Mouse (Mus musculus): ENCODE measurements around the gene Ncam1. TPM values are rescaled to one million over a fixed set of nuclear protein-coding genes. Genes with fewer than 3 reads are reported as not detected.

Gene Ncam1
- 100 to 1,000 TPM; 287 to 299 TPM for total RNA-seq (2021)
- long read RNA-seq, partial matches to known transcripts = 61 of 139 reads
- long read RNA-seq, other reads (novel, unspliced or antisense) = 78 of 139 reads

DNA sequence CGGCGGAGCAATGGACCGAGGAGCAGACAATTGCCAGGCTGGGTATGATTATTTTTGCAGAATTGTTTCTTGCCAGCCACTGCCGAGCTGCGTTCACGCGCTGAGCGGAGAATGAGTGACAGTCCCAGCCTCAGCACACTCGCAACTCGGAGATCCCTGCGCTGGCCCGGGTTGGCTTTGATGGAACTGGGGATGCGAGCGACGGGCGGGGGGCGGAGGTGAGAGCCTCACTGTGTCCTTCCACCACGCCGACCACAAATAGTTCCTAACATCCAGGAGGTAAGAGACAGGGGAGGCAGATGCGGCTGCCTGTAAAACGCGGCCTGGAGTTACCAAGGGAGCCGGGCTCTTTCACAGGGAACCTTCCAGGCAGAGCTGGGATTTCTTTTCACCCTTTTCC, at the start of gene Ncam1:
TSS of gene Ncam1 (minus strand) at position 120 of the 400 bp plus-strand sequence.
- peak; percentile 94 to 97 for DNase-seq (ENCODE audit: low spot score in 2 of 2)

DNA sequence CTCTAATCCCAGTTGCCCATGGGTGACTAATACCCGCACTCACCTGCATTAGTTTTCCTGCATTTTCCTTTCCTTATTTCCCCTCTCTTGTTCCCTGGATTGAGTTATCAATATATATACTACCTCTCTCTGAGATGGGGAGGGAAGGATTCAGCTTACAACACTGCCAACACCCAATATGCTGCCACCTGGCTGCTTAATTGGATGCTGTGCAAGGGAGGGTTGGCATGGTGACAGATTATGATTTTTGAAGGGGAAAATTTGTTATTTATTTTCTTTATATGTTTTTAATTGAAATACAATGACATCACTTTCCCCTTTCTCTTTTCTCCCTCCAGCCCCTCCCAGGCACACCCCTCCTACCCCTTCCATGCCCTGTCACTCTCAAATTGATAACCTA, 35.3 kb upstream of the Ncam1 start:
- DNase-seq (ENCODE audit: low spot score in 2 of 2) = peak in 1 of 2 experiments; percentile 21

- no peak for DNase-seq (ENCODE audit: low spot score in 2 of 2)
Observed at GRCm38 (mm10) chr9:49827671-49828070, 28.9 kb upstream of the Ncam1 start.

DNA sequence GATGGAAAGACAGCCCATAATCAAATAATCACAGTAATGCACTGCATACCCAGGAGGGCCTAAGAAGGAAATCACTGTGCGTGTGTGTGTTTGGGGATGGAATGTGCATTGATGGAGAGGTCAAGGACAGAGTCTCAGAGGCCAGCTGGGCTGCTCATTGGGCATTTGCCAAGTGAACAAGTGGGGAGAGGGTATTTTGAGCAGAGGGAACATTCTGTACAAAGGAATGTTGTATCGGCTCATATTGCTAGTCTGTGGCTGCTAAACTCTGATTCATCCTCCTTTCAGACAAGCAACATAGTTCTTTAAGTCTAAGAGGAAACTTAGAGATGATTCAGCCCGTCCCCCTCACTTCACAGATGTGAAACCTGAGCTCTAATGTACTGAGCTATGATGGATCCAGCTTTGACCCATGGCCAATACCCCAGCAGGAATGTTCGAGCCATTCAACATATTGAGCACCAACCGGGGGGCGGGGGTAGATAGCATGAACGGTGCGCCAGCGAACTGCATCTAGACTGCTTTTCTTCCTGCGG, 17.5 kb upstream of the Ncam1 start:
- DNase-seq (ENCODE audit: low spot score in 2 of 2) = peak in 1 of 2 experiments; percentile 18

GRCm38 (mm10) chr9:49814442-49814841, 15.7 kb upstream of the Ncam1 start:
- DNase-seq (ENCODE audit: low spot score in 2 of 2) = no peak

GRCm38 (mm10) chr9:49803222-49803621, 4.5 kb upstream of the Ncam1 start:
- DNase-seq (ENCODE audit: low spot score in 2 of 2) = no peak

DNA sequence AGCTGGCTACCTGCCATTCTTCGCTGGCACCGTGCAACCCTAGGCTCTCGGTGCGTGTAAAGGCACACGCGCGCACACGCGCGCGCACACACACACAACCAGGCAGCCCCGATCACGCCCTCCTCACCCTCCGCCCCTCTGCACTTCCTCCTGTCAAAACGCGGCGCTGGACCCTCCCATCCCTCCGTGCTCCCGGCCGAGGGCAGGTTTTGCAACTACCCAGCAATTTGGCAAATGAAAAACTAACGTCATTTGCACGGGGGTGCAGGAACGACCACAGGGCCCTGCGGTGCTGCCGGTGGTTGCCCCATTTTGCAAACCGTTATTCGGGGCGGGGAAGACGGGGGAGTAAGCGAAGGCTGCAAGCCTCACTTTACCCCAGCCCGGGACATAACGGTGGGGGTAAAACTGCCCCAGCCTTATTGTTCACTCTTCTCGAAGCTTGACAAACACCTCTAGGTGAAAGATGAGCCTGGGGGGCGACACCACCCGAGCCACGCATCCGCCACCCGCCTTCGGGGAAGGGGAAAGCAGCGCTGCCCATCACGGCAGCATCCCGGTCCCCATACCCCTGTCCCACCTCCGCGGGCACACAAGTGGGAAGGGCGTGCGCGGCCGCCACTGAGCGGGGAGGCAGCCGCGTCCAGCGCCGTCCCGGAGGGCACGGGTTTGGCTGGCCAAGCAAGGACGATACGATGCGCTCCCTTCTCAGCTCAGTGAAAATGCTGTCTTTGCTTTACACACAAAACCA, 729 bp downstream of the Ncam1 start:
- DNase-seq (ENCODE audit: low spot score in 2 of 2) = peak; percentile 66 to 78

GRCm38 (mm10) chr9:49797508-49797820, 1.3 kb downstream of the Ncam1 start:
- no peak for DNase-seq (ENCODE audit: low spot score in 2 of 2)

DNA sequence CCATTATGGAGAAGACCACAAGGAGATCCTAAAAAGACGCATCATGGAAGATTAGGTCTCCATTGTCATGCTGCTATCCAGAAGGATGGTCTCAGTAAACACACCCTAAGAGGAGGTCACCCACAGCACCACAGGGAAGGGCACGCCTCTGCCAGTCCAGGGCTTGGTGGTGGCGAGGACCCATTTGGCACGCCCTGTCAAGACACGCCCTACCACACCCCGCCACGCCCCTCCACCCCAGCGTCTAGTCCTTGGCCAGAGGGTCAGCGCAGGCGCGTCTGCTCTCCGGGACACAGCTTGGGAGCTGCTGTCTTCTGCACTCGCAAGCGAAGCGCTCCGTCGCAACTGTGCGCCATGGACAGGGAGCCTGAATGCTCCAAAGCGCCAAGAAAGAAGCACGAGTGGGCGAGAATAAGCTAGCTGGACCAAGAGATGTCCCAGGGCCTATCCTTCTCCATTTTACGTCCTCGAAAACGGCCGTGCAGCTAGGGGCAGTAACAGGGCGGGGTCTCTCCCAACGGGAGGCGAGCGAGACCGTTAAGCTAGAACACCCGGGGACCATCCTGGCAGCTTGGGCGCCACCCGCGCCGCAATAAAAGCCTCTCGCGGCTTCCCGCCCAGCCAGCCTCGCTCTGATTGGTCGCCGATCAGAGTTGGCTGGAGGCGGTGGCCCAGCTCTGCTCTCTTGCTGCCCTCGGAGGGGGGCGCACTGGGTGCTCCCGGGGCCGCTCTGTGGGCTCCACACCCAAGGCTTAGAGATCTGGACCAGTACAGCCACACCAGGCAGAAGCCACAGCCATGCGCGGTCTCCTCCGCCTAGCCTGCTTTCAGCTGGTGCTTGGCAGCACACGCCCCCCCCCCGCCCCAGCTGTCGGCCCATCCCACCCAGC, 1.9 kb downstream of the Ncam1 start:
- DNase-seq (ENCODE audit: low spot score in 2 of 2) = peak; percentile 78 to 91

GRCm38 (mm10) chr9:49795881-49796280, 2.8 kb downstream of the Ncam1 start:
- DNase-seq (ENCODE audit: low spot score in 2 of 2) = peak in 1 of 2 experiments; percentile 37

- DNase-seq (ENCODE audit: low spot score in 2 of 2) = no peak
Observed at GRCm38 (mm10) chr9:49793987-49794550, 4.7 kb downstream of the Ncam1 start.

- no peak for DNase-seq (ENCODE audit: low spot score in 2 of 2)
Observed at GRCm38 (mm10) chr9:49793241-49793640, 5.5 kb downstream of the Ncam1 start.

DNA sequence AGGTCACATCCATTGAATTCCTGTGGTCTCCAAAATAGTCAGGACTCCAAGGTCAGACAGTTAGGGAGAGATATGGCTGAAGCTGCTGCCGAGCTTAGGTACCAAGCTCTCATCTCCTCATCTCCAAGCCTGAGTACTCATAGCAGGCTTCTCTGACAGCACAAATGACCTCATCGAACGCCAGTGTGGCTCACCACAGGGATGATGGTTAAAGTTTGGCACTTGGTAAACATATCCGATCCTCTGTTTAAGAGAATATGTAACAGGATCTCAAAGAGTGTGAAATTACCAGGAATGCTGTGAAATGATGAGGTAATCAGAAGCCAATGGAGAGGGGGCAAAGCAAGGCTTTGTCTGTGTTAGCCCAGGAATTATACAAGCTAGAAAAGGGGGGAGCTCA, 6.1 kb downstream of the Ncam1 start:
- DNase-seq (ENCODE audit: low spot score in 2 of 2) = no peak

GRCm38 (mm10) chr9:49781016-49781772, 17.5 kb downstream of the Ncam1 start:
- no peak for DNase-seq (ENCODE audit: low spot score in 2 of 2)

- DNase-seq (ENCODE audit: low spot score in 2 of 2) = no peak
Observed at GRCm38 (mm10) chr9:49777015-49777637, 21.6 kb downstream of the Ncam1 start.

GRCm38 (mm10) chr9:49766634-49767033, 32.1 kb downstream of the Ncam1 start:
- DNase-seq (ENCODE audit: low spot score in 2 of 2) = no peak

- DNase-seq (ENCODE audit: low spot score in 2 of 2) = no peak
Observed at GRCm38 (mm10) chr9:49760571-49760970, 38.2 kb downstream of the Ncam1 start.

- peak in 1 of 2 experiments; percentile 44 for DNase-seq (ENCODE audit: low spot score in 2 of 2)
Observed at GRCm38 (mm10) chr9:49758436-49758835, 40.3 kb downstream of the Ncam1 start.

- DNase-seq (ENCODE audit: low spot score in 2 of 2) = peak in 1 of 2 experiments; percentile 37
Observed at GRCm38 (mm10) chr9:49757986-49758385, 40.7 kb downstream of the Ncam1 start.

- no peak for DNase-seq (ENCODE audit: low spot score in 2 of 2)
Observed at GRCm38 (mm10) chr9:49757582-49757981, 41.1 kb downstream of the Ncam1 start.

Measured in layer of hippocampus, adult 18-20 months (tissue).